Mouse (Mus musculus) bone marrow macrophage, adult 2 months (primary cell): Measurements from ENCODE around the gene Cltb. TPM values are rescaled to one million over a fixed set of nuclear protein-coding genes. Genes with fewer than 3 reads are reported as not detected.

Experiments
- H3K27ac ChIP-seq: 2 replicates; pipeline ENCODE4 v1.5.1; 2012; ENCODE audit warnings: low read depth, low read length; ENCODE audit not compliant: insufficient read depth
- H3K4me1 ChIP-seq: 2 replicates; pipeline ENCODE4 v1.6.1; 2012; ENCODE audit warnings: low read length; ENCODE audit not compliant: control insufficient read depth, insufficient read depth
- H3K4me3 ChIP-seq: 2 replicates; pipeline ENCODE4 v1.5.1; 2012; ENCODE audit warnings: mild to moderate bottlenecking, low read length, moderate library complexity; ENCODE audit not compliant: insufficient read depth
- CTCF ChIP-seq: IDR thresholded peaks from 2 replicates; pipeline ENCODE4 v1.5.1; 2012; ENCODE audit warnings: low read depth, mild to moderate bottlenecking, low read length, moderate library complexity
- POLR2A ChIP-seq: IDR thresholded peaks from 2 replicates; pipeline ENCODE4 v1.6.1; 2012; ENCODE audit warnings: mild to moderate bottlenecking, low read depth, low read length, borderline replicate concordance
- polyA plus RNA-seq: library from polyadenylated mRNA; stranded (reverse); fragments of >200 nt; gene quantifications from 2 replicates; pipeline ENCODE4 v1.2.4, GENCODE M21; 2012; ENCODE audit not compliant: missing spikeins, insufficient read depth, insufficient read length

The Cltb gene
- polyA plus RNA-seq, 1 experiment = 35.5 TPM

- no peak overlapping the region for H3K4me3 ChIP-seq
These were observed 14.3 kb downstream of the Cltb start for GRCm38 (mm10) chr13:54596870-54597269.

GRCm38 (mm10) chr13:54596107-54596690 is 14.9 kb downstream of the Cltb start:
- Histone ChIP-seq H3K4me3 (no peak overlapping the region), H3K27ac (no peak overlapping the region), H3K4me1 (peaks cover 7% of the 10 kb centered on the region)
- TF ChIP-seq CTCF (no peak), POLR2A (no peak)

More at GRCm38 (mm10) chr13:54596870-54597269, 14.3 kb downstream of the Cltb start:
- Histone ChIP-seq H3K27ac (no peak overlapping the region), H3K4me1 (peaks cover 2% of the 10 kb centered on the region)
- TF ChIP-seq CTCF (no peak), POLR2A (no peak)

- TF ChIP-seq CTCF (no peak), POLR2A (no peak)
- H3K4me3 ChIP-seq = no peak overlapping the region
- peaks cover 9% of the 10 kb centered on the region for H3K4me1 ChIP-seq
- H3K27ac ChIP-seq = no peak overlapping the region
These were observed 17.5 kb downstream of the Cltb start for GRCm38 (mm10) chr13:54593617-54594016.

GRCm38 (mm10) chr13:54591776-54592356 is 19.3 kb downstream of the Cltb start:
- no peak for TF ChIP-seq CTCF
- no peak for TF ChIP-seq POLR2A
- Histone ChIP-seq H3K4me3 (no peak overlapping the region), H3K27ac (no peak overlapping the region), H3K4me1 (peaks cover 13% of the 10 kb centered on the region)

- Histone ChIP-seq H3K4me3 (peak within 1 kb of the TSS; percentile 84), H3K27ac (peak within 1 kb of the TSS; percentile 56), H3K4me1 (peaks cover 15% of the 10 kb centered on the region)
- TF ChIP-seq CTCF = no peak
- no peak; the same call in 1 of the 2 replicates for TF ChIP-seq POLR2A
These were observed 20.9 kb downstream of the Cltb start, which contains the start of the genes Nop16 and Higd2a for GRCm38 (mm10) chr13:54589996-54590951. Gene Nop16 (minus strand): TSS chr13:54590090. Gene Higd2a (plus strand): TSS chr13:54590207.

- H3K27ac ChIP-seq = peak overlapping the region; percentile 56
- TF ChIP-seq CTCF (no peak), POLR2A (no peak)
These were observed 21.6 kb downstream of the Cltb start for GRCm38 (mm10) chr13:54589414-54589995.

GRCm38 (mm10) chr13:54585831-54586230 is 25.3 kb downstream of the Cltb start:
- no peak overlapping the region for H3K27ac ChIP-seq
- H3K4me1 ChIP-seq = peaks cover 7% of the 10 kb centered on the region
- TF ChIP-seq POLR2A (no peak), CTCF (no peak)
- H3K4me3 ChIP-seq = no peak overlapping the region

More at GRCm38 (mm10) chr13:54589414-54589995, 21.6 kb downstream of the Cltb start:
- Histone ChIP-seq H3K4me3 (peak overlapping the region; percentile 84), H3K4me1 (peaks cover 15% of the 10 kb centered on the region)

- TF ChIP-seq CTCF (no peak), POLR2A (no peak)
- H3K4me1 ChIP-seq = peaks cover 19% of the 10 kb centered on the region
- H3K27ac ChIP-seq = no peak overlapping the region
- no peak overlapping the region for H3K4me3 ChIP-seq
These were observed 28.3 kb downstream of the Cltb start for GRCm38 (mm10) chr13:54582860-54583259.

GRCm38 (mm10) chr13:54582126-54582525 is 29.0 kb downstream of the Cltb start:
- no peak overlapping the region for H3K27ac ChIP-seq
- no peak overlapping the region for H3K4me3 ChIP-seq
- H3K4me1 ChIP-seq = peaks cover 23% of the 10 kb centered on the region
- TF ChIP-seq CTCF = no peak
- no peak for TF ChIP-seq POLR2A

GRCm38 (mm10) chr13:54581385-54581784 is 29.8 kb downstream of the Cltb start:
- Histone ChIP-seq H3K27ac (no peak overlapping the region), H3K4me3 (no peak overlapping the region), H3K4me1 (peaks cover 27% of the 10 kb centered on the region)
- no peak for TF ChIP-seq CTCF
- no peak for TF ChIP-seq POLR2A
